11 mouse cellular contexts compared by ENCODE assay signal in the genomic region with DNA sequence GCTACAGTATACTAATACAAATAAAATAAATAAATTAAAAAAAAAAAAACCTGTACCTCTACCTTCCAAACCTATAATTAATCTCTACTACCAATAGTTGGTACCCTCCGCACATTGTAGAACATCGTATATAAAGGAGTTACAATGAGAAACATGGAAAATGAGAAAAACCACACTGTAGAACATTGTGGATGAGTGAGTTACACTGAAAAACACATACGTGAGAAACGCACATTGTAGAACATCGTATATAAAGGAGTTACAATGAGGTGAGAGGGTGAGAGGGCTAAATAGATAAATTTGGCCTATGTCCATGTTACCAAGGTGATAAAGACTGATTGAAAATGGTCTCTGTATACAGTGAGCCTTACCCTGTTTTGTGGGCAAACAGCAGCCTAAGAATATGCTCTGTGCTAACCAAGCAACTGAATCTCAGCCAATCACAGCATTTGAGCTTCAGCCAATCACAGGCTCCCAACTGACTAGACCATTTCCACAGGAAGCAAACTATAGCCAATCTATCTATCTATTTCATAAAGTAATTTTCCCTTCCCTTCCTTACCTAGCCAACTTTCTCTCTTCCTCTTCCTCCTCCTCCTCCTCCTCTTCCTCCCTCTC. TPM values are rescaled to one million over a fixed set of nuclear protein-coding genes. Genes with fewer than 3 reads are reported as not detected.
A peak's percentile ranks its signal among the peaks of the same experiment; 100 is the strongest.
DNase-seq lines count a peak whose midpoint lies in the region; ATAC-seq and TF ChIP-seq lines count a peak whose summit lies in the region.
"Had no signal": no experiment of that assay in that cellular context is flagged by ENCODE, and none has a peak within 500 bp of the region (broad histone marks: within the 10 kb centered on the region; RNA-seq: fewer than 3 reads in every experiment).

No protein-coding gene starts in this region.

- no peak for TF ChIP-seq CTCF in layer of hippocampus, adult 2 months (conservative IDR thresholded peaks at IDR 0.05)

- ATAC-seq in hindbrain, embryonic 15.5 days (ENCODE audit: low FRiP score, low read depth) = peak; percentile 65
- peak; percentile 71 for ATAC-seq in neural tube, embryonic 14.5 days (ENCODE audit: low read depth)

- no peaks in the 10 kb centered on the region for H3K27me3 ChIP-seq in hindbrain, embryonic 15.5 days
- H3K27me3 ChIP-seq in neural tube, embryonic 14.5 days (ENCODE audit: control insufficient read depth, insufficient read depth, low read length) = no peaks in the 10 kb centered on the region

- no peak overlapping the region for H3K4me3 ChIP-seq in hindbrain, embryonic 15.5 days
- no peak overlapping the region for H3K4me3 ChIP-seq in neural tube, embryonic 14.5 days (ENCODE audit: low read depth, low read length)
- H3K4me3 ChIP-seq in layer of hippocampus, adult 2 months = no peak overlapping the region

- H3K4me1 ChIP-seq in hindbrain, embryonic 15.5 days (replicated peaks) = no peaks in the 10 kb centered on the region
- no peaks in the 10 kb centered on the region for H3K4me1 ChIP-seq in neural tube, embryonic 14.5 days (ENCODE audit: control insufficient read depth, insufficient read depth, low read length)

- 83% methylated on average over 5 of the region's 5 CpGs for WGBS in hindbrain, embryonic 15.5 days
- 87% methylated on average over 5 of the region's 5 CpGs for WGBS in neural tube, embryonic 14.5 days

- H3K27ac ChIP-seq in hindbrain, embryonic 15.5 days (replicated peaks) = no peak overlapping the region
- H3K27ac ChIP-seq in neural tube, embryonic 14.5 days (ENCODE audit: low read depth, low read length) = no peak overlapping the region
- no peak overlapping the region for H3K27ac ChIP-seq in layer of hippocampus, adult 2 months

- intact Hi-C loops in left cerebral cortex, postnatal 25 days (cut with DNase I) = loop anchor here (5.0 kb wide), 1 partner anchor 347 kb away; no protein-coding TSS in a partner anchor
- intact Hi-C loops in left cerebral cortex, postnatal 36 days (cut with DNase I) = loop anchor here (10.0 kb wide), 1 partner anchor 345 kb away; no protein-coding TSS in a partner anchor

- no peaks in the 10 kb centered on the region for H3K36me3 ChIP-seq in hindbrain, embryonic 15.5 days
- H3K36me3 ChIP-seq in neural tube, embryonic 14.5 days (ENCODE audit: control insufficient read depth, insufficient read depth, low read length) = no peaks in the 10 kb centered on the region

- H3K4me2 ChIP-seq in hindbrain, embryonic 15.5 days = peak overlapping the region; percentile 40
- H3K4me2 ChIP-seq in neural tube, embryonic 14.5 days (ENCODE audit: low read depth, low read length) = no peak overlapping the region; the same call in 1 of the 2 replicates

- no peak overlapping the region for H3K9ac ChIP-seq in hindbrain, embryonic 15.5 days
- no peak overlapping the region for H3K9ac ChIP-seq in neural tube, embryonic 14.5 days (replicated peaks; ENCODE audit: low read depth, low read length)

- H3K9me3 ChIP-seq in hindbrain, embryonic 15.5 days = no peaks in the 10 kb centered on the region
- no peaks in the 10 kb centered on the region for H3K9me3 ChIP-seq in neural tube, embryonic 14.5 days (ENCODE audit: control insufficient read depth, low read length)

- peak; percentile 11 to 20 for DNase-seq in left cerebral cortex, postnatal 25 days (ENCODE audit: low spot score in 2 of 2)
- no peak for DNase-seq in left cerebral cortex, postnatal 36 days (ENCODE audit: low spot score in 2 of 2)
- DNase-seq in c-Kit-negative CD71-positive TER-119-positive erythroid progenitor cells, embryonic 14.5 days (ENCODE audit: low read depth, low spot score) = peak; percentile 11
- no peak for DNase-seq in layer of hippocampus, adult 2 months (ENCODE audit: low spot score in 2 of 2)
- DNase-seq in lung, postnatal 14 days = no peak
- no peak for DNase-seq in cerebellum, adult 18-20 months
- DNase-seq: cerebellum, postnatal 14 days; lung, postnatal 10 days had no signal

RNA-seq across cellular contexts. Expression of a gene that starts 23.0 kb away (rescaled TPM):
- total RNA-seq in left cerebral cortex, postnatal 25 days (2021) = not detected
- not detected for total RNA-seq in left cerebral cortex, postnatal 36 days (2021)
- polyA plus RNA-seq in hindbrain, embryonic 15.5 days (2015; fragmentation: Nextera tagmentation; extraction: Ambion mirVana) = 0.42 and 0.47 TPM in 2 replicates
- 0.46 and 0.82 TPM in 2 replicates for polyA plus RNA-seq in neural tube, embryonic 14.5 days (2014; fragmentation: Nextera tagmentation; extraction: Ambion mirVana)
- not detected for total RNA-seq in layer of hippocampus, adult 2 months (2021)

RNA-seq across cellular contexts. Expression of a gene that starts 28.8 kb away (rescaled TPM):
- not detected for total RNA-seq in left cerebral cortex, postnatal 25 days (2021)
- total RNA-seq in left cerebral cortex, postnatal 36 days (2021) = not detected
- not detected in 2 replicates for polyA plus RNA-seq in hindbrain, embryonic 15.5 days (2015; fragmentation: Nextera tagmentation; extraction: Ambion mirVana)
- not detected in 2 replicates for polyA plus RNA-seq in neural tube, embryonic 14.5 days (2014; fragmentation: Nextera tagmentation; extraction: Ambion mirVana)
- total RNA-seq in layer of hippocampus, adult 2 months (2021) = not detected
- polyA plus RNA-seq: stomach, embryonic 16.5 days had no signal

RNA-seq across cellular contexts. Expression of a gene that starts 55.2 kb away (rescaled TPM):
- not detected for total RNA-seq in left cerebral cortex, postnatal 25 days (2021)
- total RNA-seq in left cerebral cortex, postnatal 36 days (2021) = not detected
- polyA plus RNA-seq in hindbrain, embryonic 15.5 days (2015; fragmentation: Nextera tagmentation; extraction: Ambion mirVana) = 0.89 and 1.7 TPM in 2 replicates
- polyA plus RNA-seq in neural tube, embryonic 14.5 days (2014; fragmentation: Nextera tagmentation; extraction: Ambion mirVana) = 0.50 TPM in 1 of 2 replicates, not detected in the other
- total RNA-seq in layer of hippocampus, adult 2 months (2021) = under 1 TPM in 1 of 2 experiments, not detected in 1; 0.59 TPM

Comparison
In these comparisons a context has a peak if more than half of its experiments do, and no peak if none do; other contexts are left out.
1. DNase-seq: peak in left cerebral cortex, postnatal 25 days (2 of 2) and c-Kit-negative CD71-positive TER-119-positive erythroid progenitor cells, embryonic 14.5 days (single experiment); none in left cerebral cortex, postnatal 36 days (0 of 2), layer of hippocampus, adult 2 months (0 of 2), lung, postnatal 14 days (single experiment) and cerebellum, adult 18-20 months (0 of 2).